Mouse (Mus musculus): ENCODE data around the gene Pglyrp1. TPM values are rescaled to one million over a fixed set of nuclear protein-coding genes. Genes with fewer than 3 reads are reported as not detected.

Pglyrp1 gene
- total and polyA plus RNA-seq, 3 experiments = 0.51 to 3.8 TPM; not detected in 1

- dilution Hi-C loops (cut with MboI; ENCODE audit: extremely low pct_ligation_motif_present, extremely low pct_unique_long_range_greater_than_20kb, low sequenced_read_pairs) = no loop called here
- in situ Hi-C loops (cut with MboI; ENCODE audit: low pct_ligation_motif_present, low pct_unique_long_range_greater_than_20kb, low sequenced_read_pairs) = loop anchor here (10.0 kb wide), 2 partner anchors 92 to 132 kb away; partner anchors contain the start of genes Foxa3, Nanos2 and Sympk
These were observed 21.9 kb downstream of the Pglyrp1 start for GRCm38 (mm10) chr7:18893009-18893408.

GRCm38 (mm10) chr7:18893651-18894430 lies 22.7 kb downstream of the Pglyrp1 start:
- Histone ChIP-seq H3K4me2 (ENCODE audit: insufficient read depth, low read depth, poor library complexity, severe bottlenecking) (no peak overlapping the region), H3K9me3 (replicated peaks; ENCODE audit: low read length) (no peaks in the 10 kb centered on the region), H3K27me3 (replicated peaks) (no peaks in the 10 kb centered on the region), H3K9ac (ENCODE audit: insufficient read depth, low read depth) (no peak overlapping the region), H3K27ac (ENCODE audit: insufficient read depth, low read depth) (no peak overlapping the region), H3K4me1 (ENCODE audit: control insufficient read depth in 1 of 2, insufficient read depth in 2 of 2) (peaks cover 3 to 18% of the 10 kb centered on the region in 2 experiments; a peak in 2 of 4 replicates), H3K79me2 (replicated peaks; ENCODE audit: control insufficient read depth, extremely low read depth, insufficient read depth, poor library complexity, severe bottlenecking) (no peaks in the 10 kb centered on the region), H3K36me3 (replicated peaks in 1 of 2; ENCODE audit: control insufficient read depth in 1 of 2, insufficient read depth in 1 of 2, low read length in 1 of 2) (peaks cover 0 to 44% of the 10 kb centered on the region in 2 experiments), H3K4me3 (replicated peaks in 1 of 3; ENCODE audit: low read depth in 2 of 3, low read length in 2 of 3, poor library complexity in 1 of 3) (no peak overlapping the region)
- in situ Hi-C loops (cut with MboI; ENCODE audit: low pct_ligation_motif_present, low pct_unique_long_range_greater_than_20kb, low sequenced_read_pairs) = loop anchor here (10.0 kb wide), 2 partner anchors 91 to 131 kb away; partner anchors contain the start of genes Foxa3, Nanos2 and Sympk
- TF ChIP-seq SMC3 (IDR thresholded peaks at IDR 0.05; ENCODE audit: low read depth, low read length) (no peak), RAD21 (IDR thresholded peaks at IDR 0.05; ENCODE audit: low read depth, low read length) (no peak), UBTF (IDR thresholded peaks at IDR 0.05; ENCODE audit: low read depth, low read length) (no peak), NRF1 (IDR thresholded peaks at IDR 0.05; ENCODE audit: low read depth, low read length) (no peak)
- no peak for DNase-seq (ENCODE audit: extremely low read depth)
- dilution Hi-C loops (cut with MboI; ENCODE audit: extremely low pct_ligation_motif_present, extremely low pct_unique_long_range_greater_than_20kb, low sequenced_read_pairs) = no loop called here

More at GRCm38 (mm10) chr7:18893009-18893408, 21.9 kb downstream of the Pglyrp1 start:
- H3K9me3 ChIP-seq (replicated peaks; ENCODE audit: low read length) = no peaks in the 10 kb centered on the region
- DNase-seq (ENCODE audit: extremely low read depth) = no peak
- H3K36me3 ChIP-seq (replicated peaks in 1 of 2; ENCODE audit: control insufficient read depth in 1 of 2, insufficient read depth in 1 of 2, low read length in 1 of 2) = peaks cover 0 to 37% of the 10 kb centered on the region in 2 experiments
- H3K79me2 ChIP-seq (replicated peaks; ENCODE audit: control insufficient read depth, extremely low read depth, insufficient read depth, poor library complexity, severe bottlenecking) = no peaks in the 10 kb centered on the region
- H3K4me2 ChIP-seq (ENCODE audit: insufficient read depth, low read depth, poor library complexity, severe bottlenecking) = no peak overlapping the region
- no peaks in the 10 kb centered on the region for H3K27me3 ChIP-seq (replicated peaks)
- no peak overlapping the region for H3K27ac ChIP-seq (ENCODE audit: insufficient read depth, low read depth)
- H3K9ac ChIP-seq (ENCODE audit: insufficient read depth, low read depth) = no peak overlapping the region
- H3K4me1 ChIP-seq (ENCODE audit: control insufficient read depth in 1 of 2, insufficient read depth in 2 of 2) = peaks cover 3 to 18% of the 10 kb centered on the region in 2 experiments; a peak in 2 of 4 replicates
- H3K4me3 ChIP-seq (replicated peaks in 1 of 3; ENCODE audit: low read depth in 2 of 3, low read length in 2 of 3, poor library complexity in 1 of 3) = no peak overlapping the region
- TF ChIP-seq ELF1 (IDR thresholded peaks at IDR 0.05; ENCODE audit: low read depth, low read length) (no peak), PAX5 (IDR thresholded peaks at IDR 0.05; ENCODE audit: low read length) (no peak), MEF2A (IDR thresholded peaks at IDR 0.05; ENCODE audit: borderline replicate concordance, low read depth, low read length) (no peak), ZC3H11A (IDR thresholded peaks at IDR 0.05; ENCODE audit: low read depth, low read length) (no peak), SMC3 (IDR thresholded peaks at IDR 0.05; ENCODE audit: low read depth, low read length) (no peak), UBTF (IDR thresholded peaks at IDR 0.05; ENCODE audit: low read depth, low read length) (no peak)

GRCm38 (mm10) chr7:18896536-18896935 lies 25.4 kb downstream of the Pglyrp1 start:
- Histone ChIP-seq H3K36me3 (replicated peaks in 1 of 2; ENCODE audit: control insufficient read depth in 1 of 2, insufficient read depth in 1 of 2, low read length in 1 of 2) (peaks cover 8 to 53% of the 10 kb centered on the region in 2 experiments), H3K4me2 (ENCODE audit: insufficient read depth, low read depth, poor library complexity, severe bottlenecking) (no peak overlapping the region), H3K9ac (ENCODE audit: insufficient read depth, low read depth) (no peak overlapping the region), H3K9me3 (replicated peaks; ENCODE audit: low read length) (no peaks in the 10 kb centered on the region), H3K27ac (ENCODE audit: insufficient read depth, low read depth) (no peak overlapping the region), H3K4me1 (ENCODE audit: control insufficient read depth in 1 of 2, insufficient read depth in 2 of 2) (peaks cover 3 to 18% of the 10 kb centered on the region in 2 experiments; a peak in 2 of 4 replicates), H3K27me3 (replicated peaks) (no peaks in the 10 kb centered on the region), H3K4me3 (replicated peaks in 1 of 3; ENCODE audit: low read depth in 2 of 3, low read length in 2 of 3, poor library complexity in 1 of 3) (no peak overlapping the region), H3K79me2 (replicated peaks; ENCODE audit: control insufficient read depth, extremely low read depth, insufficient read depth, poor library complexity, severe bottlenecking) (no peaks in the 10 kb centered on the region)
- dilution Hi-C loops (cut with MboI; ENCODE audit: extremely low pct_ligation_motif_present, extremely low pct_unique_long_range_greater_than_20kb, low sequenced_read_pairs) (no loop called here), in situ Hi-C loops (cut with MboI; ENCODE audit: low pct_ligation_motif_present, low pct_unique_long_range_greater_than_20kb, low sequenced_read_pairs) (loop anchor here (10.0 kb wide), 2 partner anchors 88 to 128 kb away; partner anchors contain the start of genes Foxa3, Nanos2 and Sympk)
- peak; percentile 35 for DNase-seq (ENCODE audit: extremely low read depth)
- TF ChIP-seq UBTF (IDR thresholded peaks at IDR 0.05; ENCODE audit: low read depth, low read length) (no peak), CHD2 (IDR thresholded peaks at IDR 0.05; ENCODE audit: low read length) (no peak), E2F4 (IDR thresholded peaks at IDR 0.05; ENCODE audit: insufficient replicate concordance, low read depth, low read length) (no peak), MAZ (IDR thresholded peaks at IDR 0.05; ENCODE audit: low read depth, low read length) (no peak), NRF1 (IDR thresholded peaks at IDR 0.05; ENCODE audit: low read depth, low read length) (no peak), RAD21 (IDR thresholded peaks at IDR 0.05; ENCODE audit: low read depth, low read length) (peak; percentile 71), EP300 (IDR thresholded peaks at IDR 0.05; ENCODE audit: low read length) (peak; percentile 47), RCOR1 (conservative IDR thresholded peaks at IDR 0.05; ENCODE audit: low read depth, low read length) (no peak), KAT2A (IDR thresholded peaks at IDR 0.05; ENCODE audit: insufficient replicate concordance, low read length) (no peak), ETS1 (conservative IDR thresholded peaks at IDR 0.05; ENCODE audit: low read depth, low read length) (no peak), ZKSCAN1 (IDR thresholded peaks at IDR 0.05; ENCODE audit: borderline replicate concordance, low read depth, low read length) (no peak), SMC3 (IDR thresholded peaks at IDR 0.05; ENCODE audit: low read depth, low read length) (peak; percentile 57), CTCF (conservative IDR thresholded peaks at IDR 0.05 in 1 of 2, IDR thresholded peaks at IDR 0.05 in 1 of 2; ENCODE audit: low read depth in 2 of 2, low read length in 2 of 2) (peak; percentile 24 to 80; a peak in 3 of 4 replicates), NELFE (IDR thresholded peaks at IDR 0.05; ENCODE audit: low read depth, low read length) (no peak), TCF12 (IDR thresholded peaks at IDR 0.05; ENCODE audit: low read depth, low read length) (peak; percentile 93)
